Mouse (Mus musculus): ENCODE measurements around the gene Kcnmb1.

GRCm38 (mm10) chr11:33962688-33963407, at the start of gene Kcnmb1:
- TF ChIP-seq CTCF (IDR thresholded peaks at IDR 0.05; ENCODE audit: borderline replicate concordance, extremely low read depth, insufficient read depth, insufficient read length) (no peak), POLR2A (IDR thresholded peaks at IDR 0.05; ENCODE audit: borderline replicate concordance, extremely low read depth, insufficient read depth, insufficient read length, poor library complexity, severe bottlenecking) (no peak)

Measured in brain, embryonic 14.5 days (tissue).